Mouse (Mus musculus) testis, postnatal 14 days (tissue): Measurements from ENCODE around the gene Lima1.
"Not testable (repeated sequence)": the region's sequence is repeated elsewhere in the genome, so short reads cannot be mapped to it uniquely, and the experiment has no call there.

Experiments used
- DNase-seq: peaks from one replicate; pipeline ENCODE4 v3.0.0; 2021; ENCODE audit warnings: low spot score

The Lima1 gene

DNA sequence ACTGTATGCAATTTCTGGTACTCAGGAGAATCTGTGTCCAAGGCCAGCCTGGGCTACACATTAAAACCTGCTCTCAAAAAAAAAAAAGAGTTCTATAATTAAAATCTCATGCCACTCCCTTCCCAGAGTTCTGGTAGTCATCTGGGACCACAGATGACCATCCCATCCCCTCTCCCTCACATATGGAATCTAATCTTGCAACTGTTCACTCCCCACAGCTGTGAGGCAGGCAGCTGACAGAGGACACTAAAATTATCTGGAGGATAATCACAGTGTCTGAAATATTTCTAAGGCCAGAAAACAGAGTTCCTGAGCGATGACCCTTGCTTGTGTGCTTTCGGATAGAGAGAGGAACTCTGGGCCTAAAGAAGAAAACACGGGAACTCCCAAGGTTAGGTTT is 40.6 kb downstream of the Lima1 start:
- no peak for DNase-seq

DNA sequence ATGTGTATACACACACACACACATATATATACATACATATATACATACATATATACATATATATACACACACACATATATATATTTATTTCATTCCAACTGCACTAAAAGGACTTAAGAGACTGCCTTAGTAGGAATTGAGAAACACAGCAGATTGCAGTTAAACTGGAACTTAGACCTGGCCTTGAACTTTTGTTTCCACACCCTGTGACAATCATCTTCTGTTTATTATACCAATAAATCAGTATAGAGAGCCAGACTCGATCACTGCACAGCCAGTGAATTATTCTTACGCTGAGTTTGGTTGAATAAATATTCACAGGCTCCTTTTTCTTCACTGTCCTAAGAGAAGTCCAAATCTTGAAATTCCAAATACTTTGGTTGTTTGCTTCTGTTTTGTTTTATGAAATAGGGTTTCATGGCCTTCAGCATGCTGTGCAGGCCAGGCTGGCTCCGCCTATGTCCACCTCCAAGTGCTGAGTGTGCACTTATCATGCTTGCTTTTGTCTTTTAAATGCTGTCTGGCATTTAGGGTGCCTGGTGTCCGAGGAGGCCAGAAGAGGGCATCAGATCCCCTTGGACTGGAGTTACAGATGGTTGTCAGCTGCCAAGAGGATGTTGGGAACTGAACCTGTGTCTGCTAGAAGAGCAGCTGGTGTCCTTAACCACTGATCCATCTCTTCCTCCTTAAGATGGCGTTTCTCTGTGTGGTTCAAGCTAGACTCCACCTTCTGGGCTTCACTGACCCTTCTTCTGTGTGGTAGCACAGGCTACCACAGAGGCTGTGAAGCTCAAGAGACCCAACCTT is 41.4 kb downstream of the Lima1 start:
- no peak for DNase-seq

DNA sequence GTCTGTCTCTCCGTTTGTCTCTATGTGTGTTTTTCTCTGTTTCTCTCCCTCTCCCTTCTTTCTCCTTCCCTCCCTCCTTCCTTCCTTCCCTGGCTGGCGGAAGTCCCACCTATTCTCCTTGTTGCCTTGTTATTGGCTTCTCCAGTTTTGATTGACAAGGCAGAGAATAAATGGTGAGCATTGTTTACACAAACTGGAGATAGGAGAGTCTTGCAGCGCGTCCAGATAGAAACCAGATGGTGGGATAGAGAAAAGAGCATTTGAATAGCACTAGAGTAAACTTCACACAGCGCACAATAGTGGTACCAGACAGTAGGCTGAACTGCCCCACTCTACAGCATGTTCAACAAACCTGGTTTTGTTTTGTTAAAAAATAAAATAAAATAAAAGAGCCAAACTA is 43.7 kb downstream of the Lima1 start:
- DNase-seq = no peak

DNA sequence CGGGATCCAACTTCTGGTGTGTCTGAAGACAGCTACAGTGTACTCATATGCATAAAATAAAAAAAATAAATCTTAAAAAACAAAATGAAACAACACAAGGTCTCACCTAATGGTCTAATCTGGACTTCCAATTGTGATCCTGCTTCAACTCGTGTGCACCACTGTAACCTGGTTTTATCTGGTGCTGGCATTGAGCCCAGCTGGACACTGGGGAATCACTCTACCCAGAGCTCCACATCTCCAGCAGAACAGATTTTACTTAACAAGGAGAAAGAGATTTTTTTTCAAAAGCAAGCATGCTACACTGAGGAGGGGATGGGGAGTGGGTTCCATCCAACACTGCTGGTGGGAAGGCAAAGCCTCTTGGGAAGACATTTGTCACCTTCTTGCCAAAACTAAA is 47.2 kb downstream of the Lima1 start:
- DNase-seq = no peak

- DNase-seq = no peak
Observed at GRCm38 (mm10) chr15:99826210-99826888, 48.9 kb downstream of the Lima1 start.

GRCm38 (mm10) chr15:99825211-99825610 is 50.0 kb downstream of the Lima1 start:
- DNase-seq = no peak

- no peak for DNase-seq
Observed at GRCm38 (mm10) chr15:99823322-99823898, 51.8 kb downstream of the Lima1 start.

GRCm38 (mm10) chr15:99822501-99822900 is 52.8 kb downstream of the Lima1 start:
- not testable (repeated sequence) for DNase-seq

DNA sequence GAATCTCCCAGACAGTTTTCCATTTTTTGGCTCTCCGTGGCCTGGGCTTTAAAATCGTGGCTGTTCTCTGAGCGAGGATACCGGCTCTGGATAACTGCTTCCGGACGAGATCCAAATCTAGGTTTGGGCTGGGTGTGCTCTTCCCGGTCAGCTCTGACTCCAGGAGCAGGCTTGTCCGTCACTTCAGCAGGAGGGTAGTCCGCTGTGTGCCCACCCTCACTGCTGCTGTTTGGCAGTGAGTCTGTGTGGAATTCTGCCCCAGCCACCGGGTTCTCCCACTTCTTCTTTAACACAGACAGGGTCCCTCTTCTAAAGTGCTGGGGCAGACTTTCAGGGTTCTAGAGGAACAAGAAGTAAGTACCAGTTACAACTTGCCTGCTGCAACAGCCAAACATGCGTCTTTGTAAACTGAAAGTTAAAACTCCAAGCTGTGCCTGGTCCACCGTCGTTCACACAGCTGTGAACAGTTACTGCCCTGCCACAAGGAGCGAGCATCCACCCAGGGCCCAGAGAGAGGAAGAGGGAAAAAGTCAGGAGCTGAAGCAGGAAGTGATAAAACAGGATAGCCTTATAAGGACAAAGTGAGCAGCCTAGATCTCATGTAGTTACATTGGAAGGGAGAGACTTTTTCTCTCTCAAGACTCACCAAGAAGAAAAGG is 55.5 kb downstream of the Lima1 start:
- no peak for DNase-seq

GRCm38 (mm10) chr15:99819109-99819440 is 56.2 kb downstream of the Lima1 start:
- no peak for DNase-seq

GRCm38 (mm10) chr15:99818321-99819108 is 56.7 kb downstream of the Lima1 start:
- no peak for DNase-seq

GRCm38 (mm10) chr15:99817343-99818235 is 57.7 kb downstream of the Lima1 start:
- no peak for DNase-seq

- DNase-seq = no peak
Observed at GRCm38 (mm10) chr15:99815999-99816398, 59.3 kb downstream of the Lima1 start.

GRCm38 (mm10) chr15:99814554-99815260 is 60.5 kb downstream of the Lima1 start:
- no peak for DNase-seq

- no peak for DNase-seq
Observed at GRCm38 (mm10) chr15:99813639-99814038, 61.6 kb downstream of the Lima1 start.

- DNase-seq = no peak
Observed at GRCm38 (mm10) chr15:99812097-99812496, 63.2 kb downstream of the Lima1 start.

DNA sequence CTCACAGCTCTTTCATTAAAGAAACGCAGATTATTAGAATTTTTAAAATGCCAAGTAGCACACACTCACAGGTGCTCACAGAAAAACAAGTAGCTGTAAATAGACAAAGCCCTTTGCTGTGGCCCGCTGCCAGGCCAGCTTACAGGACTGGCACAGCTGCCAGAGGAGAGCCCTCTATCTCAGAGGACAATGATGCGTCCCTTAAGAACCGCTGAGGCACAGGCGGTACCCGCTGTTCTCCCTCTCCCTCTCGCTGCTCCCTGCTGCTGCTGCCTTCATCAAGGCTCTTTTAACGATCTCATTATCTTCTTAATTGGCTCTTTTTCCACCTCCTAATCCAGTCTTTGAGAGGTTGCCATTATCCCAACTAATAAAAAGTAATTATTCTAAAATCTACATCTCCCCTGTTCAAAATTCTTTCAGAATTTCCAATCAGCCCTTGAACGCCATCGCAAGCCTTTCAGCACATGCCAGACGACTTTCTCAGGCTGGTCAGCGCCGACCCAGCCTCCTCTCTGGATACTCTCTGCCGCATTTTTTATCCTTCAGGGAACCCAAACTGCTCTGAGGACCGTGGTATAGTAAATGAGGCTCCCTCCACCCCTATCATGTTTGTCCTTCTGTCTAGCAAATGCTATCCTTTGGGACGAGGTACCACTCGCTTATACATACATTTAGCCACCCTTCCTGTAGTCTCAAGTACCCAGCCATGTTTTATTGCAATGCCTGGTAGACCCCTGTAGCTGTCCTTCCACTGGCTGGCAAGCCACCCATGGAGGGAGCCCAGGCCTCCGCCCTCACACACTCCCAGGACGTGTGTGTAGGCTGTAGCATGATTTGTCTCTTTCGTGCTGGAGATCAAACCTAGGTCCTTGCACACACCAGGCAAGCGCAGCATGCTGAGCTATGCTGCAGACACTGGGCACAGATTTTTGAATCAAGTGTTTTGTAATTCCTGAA is 67.2 kb downstream of the Lima1 start:
- DNase-seq = no peak

GRCm38 (mm10) chr15:99806171-99806570 is 69.1 kb downstream of the Lima1 start:
- DNase-seq = no peak

DNA sequence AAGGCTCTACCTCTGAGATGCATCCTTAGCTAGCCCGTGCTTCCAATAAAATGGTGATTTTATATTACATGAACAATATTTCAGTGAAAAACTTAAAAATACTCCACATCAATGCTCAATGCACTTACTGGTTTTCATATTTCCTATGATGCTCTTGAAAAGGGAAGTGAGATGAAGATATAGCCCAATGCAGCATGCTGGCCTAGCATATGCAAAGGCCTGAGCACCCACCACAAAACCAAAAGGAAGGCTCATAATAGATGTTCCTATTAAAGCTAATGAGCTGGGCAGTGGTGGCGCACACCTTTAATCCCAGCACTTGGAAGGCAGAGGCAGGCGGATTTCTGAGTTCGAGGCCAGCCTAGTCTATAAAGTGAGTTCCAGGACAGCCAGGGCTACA is 69.6 kb downstream of the Lima1 start:
- DNase-seq = no peak
